Mouse (Mus musculus) midbrain, postnatal 0 days (tissue): ENCODE data around the gene Mog. TPM values are rescaled to one million over a fixed set of nuclear protein-coding genes. Genes with fewer than 3 reads are reported as not detected.
A peak's percentile ranks its signal among the peaks of the same experiment; 100 is the strongest.

Experiments used
- ATAC-seq: fragments of 200-750 bp; cut with Nextera tagmentation; 2 replicates; pipeline ENCODE4 v1.8.0; 2017; ENCODE audit warnings: moderate number of reproducible peaks, mild to moderate bottlenecking, moderate TSS enrichment, moderate library complexity; ENCODE audit not compliant: low FRiP score
- DNase-seq: peaks from one replicate; pipeline ENCODE4 v3.0.0-alpha.2; 2015; ENCODE audit warnings: low spot score
- H3K27ac ChIP-seq: fragments of 300-500 bp; sonication (generic); 2 replicates; pipeline ENCODE4 v1.5.1; 2014; ENCODE audit warnings: low read depth, mild to moderate bottlenecking, low read length, mixed read lengths
- H3K27me3 ChIP-seq: fragments of 300-500 bp; sonication (generic); 2 replicates; pipeline ENCODE4 v1.6.1; 2014; ENCODE audit warnings: low read length, control low read depth, mixed read lengths; ENCODE audit not compliant: insufficient read depth
- H3K36me3 ChIP-seq: fragments of 300-500 bp; sonication (generic); 2 replicates; pipeline ENCODE4 v1.6.1; 2014; ENCODE audit warnings: low read length, control low read depth, mixed read lengths; ENCODE audit not compliant: insufficient read depth
- H3K4me1 ChIP-seq: fragments of 300-500 bp; sonication (generic); 2 replicates; pipeline ENCODE4 v1.6.1; 2014; ENCODE audit warnings: mild to moderate bottlenecking, control low read depth, antibody characterized with exemption, low read length, mixed read lengths; ENCODE audit not compliant: insufficient read depth
- H3K4me2 ChIP-seq: fragments of 300-500 bp; sonication (generic); 2 replicates; pipeline ENCODE4 v1.6.1; 2014; ENCODE audit warnings: low read depth, mild to moderate bottlenecking, low read length, mixed read lengths; ENCODE audit not compliant: poor library complexity, severe bottlenecking
- H3K4me3 ChIP-seq: fragments of 300-500 bp; sonication (generic); 2 replicates; pipeline ENCODE4 v1.5.1; 2014; ENCODE audit warnings: low read depth, mild to moderate bottlenecking, low read length, moderate library complexity
- H3K9ac ChIP-seq: fragments of 300-500 bp; sonication (generic); replicated peaks from 2 replicates; pipeline ENCODE4 v1.6.1; 2014; ENCODE audit warnings: mild to moderate bottlenecking, low read length, moderate library complexity, mixed read lengths; ENCODE audit not compliant: poor library complexity, severe bottlenecking
- H3K9me3 ChIP-seq: fragments of 300-500 bp; sonication (generic); 2 replicates; pipeline ENCODE4 v1.6.1; 2016; ENCODE audit warnings: low read length, control low read depth
- CTCF ChIP-seq: IDR thresholded peaks from 2 replicates; pipeline ENCODE4 v1.5.1; 2016; ENCODE audit warnings: antibody characterized with exemption, mild to moderate bottlenecking
- WGBS: fragments of 180-500 bp; shearing (Covaris S2); extraction: QIAGEN DNeasy Blood & Tissue Kit; methylation state at CpG from one replicate; pipeline ENCODE4 v1.1.7; 2014; 5-methylcytosine and 5-hydroxymethylcytosine counted together
- polyA plus RNA-seq: library from polyadenylated mRNA; unstranded; fragments of >200 nt; fragmentation: Nextera tagmentation; extraction: Ambion mirVana; gene quantifications from 2 replicates; pipeline ENCODE4 v1.2.1, GENCODE M21; 2015
- total RNA-seq: library from RNA; depleted of rRNA; stranded (reverse); fragments of >200 nt; gene quantifications from 2 replicates; pipeline ENCODE4 v1.2.3, GENCODE M21; 2014

The Mog gene
- total and polyA plus RNA-seq, 2 experiments from 2014 or later: 0.95 TPM; not detected in 1

GRCm38 (mm10) chr17:37018328-37018727, 4.9 kb downstream of the Mog start:
- Histone ChIP-seq H3K27me3 (no peaks in the 10 kb centered on the region), H3K4me2 (no peak overlapping the region), H3K36me3 (no peaks in the 10 kb centered on the region), H3K27ac (no peak overlapping the region), H3K9ac (no peak overlapping the region), H3K9me3 (no peaks in the 10 kb centered on the region), H3K4me1 (no peaks in the 10 kb centered on the region), H3K4me3 (no peak overlapping the region)
- no peak for TF ChIP-seq CTCF
- DNase-seq (no peak), ATAC-seq (no peak)
- 77% methylated on average over 3 of the region's 3 CpGs for WGBS

- no peak overlapping the region for H3K4me2 ChIP-seq
Measured at GRCm38 (mm10) chr17:37016333-37016732, 6.9 kb downstream of the Mog start.

GRCm38 (mm10) chr17:37012141-37012540, 11.1 kb downstream of the Mog start:
- TF ChIP-seq CTCF: no peak
- Histone ChIP-seq H3K4me3 (no peak overlapping the region), H3K4me1 (no peaks in the 10 kb centered on the region), H3K9me3 (no peaks in the 10 kb centered on the region), H3K9ac (no peak overlapping the region), H3K4me2 (no peak overlapping the region), H3K27ac (no peak overlapping the region), H3K27me3 (no peaks in the 10 kb centered on the region), H3K36me3 (peaks cover 31% of the 10 kb centered on the region)
- no peak for DNase-seq
- WGBS: 77% methylated on average over 5 of the region's 5 CpGs
- 0 out of 2 replicates have a peak, but pooled peaks have one; percentile 20 for ATAC-seq

More at GRCm38 (mm10) chr17:37016333-37016732, 6.9 kb downstream of the Mog start:
- DNase-seq: no peak
- H3K27me3 ChIP-seq: no peaks in the 10 kb centered on the region
- no peak for ATAC-seq
- no peak overlapping the region for H3K27ac ChIP-seq
- H3K4me3 ChIP-seq: no peak overlapping the region
- H3K4me1 ChIP-seq: no peaks in the 10 kb centered on the region
- no peak for TF ChIP-seq CTCF
- H3K9ac ChIP-seq: no peak overlapping the region
- no peaks in the 10 kb centered on the region for H3K9me3 ChIP-seq
- no peaks in the 10 kb centered on the region for H3K36me3 ChIP-seq

- Histone ChIP-seq H3K4me3 (no peak overlapping the region), H3K27me3 (no peaks in the 10 kb centered on the region), H3K9me3 (no peaks in the 10 kb centered on the region), H3K36me3 (peaks cover 35% of the 10 kb centered on the region), H3K9ac (no peak overlapping the region), H3K4me1 (no peaks in the 10 kb centered on the region), H3K4me2 (no peak overlapping the region), H3K27ac (no peak overlapping the region)
- ATAC-seq (no peak), DNase-seq (no peak)
- TF ChIP-seq CTCF: no peak
- 70% methylated on average over 3 of the region's 3 CpGs for WGBS
Measured at GRCm38 (mm10) chr17:37011719-37012118, 11.5 kb downstream of the Mog start.

GRCm38 (mm10) chr17:37009460-37010042, 13.6 kb downstream of the Mog start:
- Histone ChIP-seq H3K27me3 (no peaks in the 10 kb centered on the region), H3K9me3 (no peaks in the 10 kb centered on the region), H3K4me2 (no peak overlapping the region), H3K36me3 (peaks cover 37% of the 10 kb centered on the region), H3K4me1 (no peaks in the 10 kb centered on the region), H3K4me3 (no peak overlapping the region), H3K27ac (no peak overlapping the region), H3K9ac (no peak overlapping the region)
- no peak for DNase-seq
- no peak for ATAC-seq
- WGBS: 94% methylated on average over 17 of the region's 17 CpGs
- TF ChIP-seq CTCF: no peak

GRCm38 (mm10) chr17:37008161-37008560, 15.0 kb downstream of the Mog start:
- ATAC-seq: no peak
- no peaks in the 10 kb centered on the region for H3K9me3 ChIP-seq

More at GRCm38 (mm10) chr17:37008161-37008560, 15.0 kb downstream of the Mog start:
- no peak for TF ChIP-seq CTCF
- no peak overlapping the region for H3K9ac ChIP-seq
- H3K4me2 ChIP-seq: no peak overlapping the region
- no peaks in the 10 kb centered on the region for H3K27me3 ChIP-seq
- no peak overlapping the region for H3K4me3 ChIP-seq
- H3K36me3 ChIP-seq: peaks cover 37% of the 10 kb centered on the region
- DNase-seq: no peak
- no peaks in the 10 kb centered on the region for H3K4me1 ChIP-seq
- H3K27ac ChIP-seq: no peak overlapping the region
- 90% methylated on average over 6 of the region's 6 CpGs for WGBS
